Mouse (Mus musculus): Measurements from ENCODE around the gene Wbp1l.

The Wbp1l gene

GRCm38 (mm10) chr19:46706540-46707295, 107.8 kb downstream of the Wbp1l start:
- no peak for DNase-seq
